Mouse (Mus musculus) frontal cortex, postnatal 10 days (tissue): Measurements from ENCODE around the gene Fam169b.

Experiments
- DNase-seq, 2 experiments: peaks; one replicate each; pipeline ENCODE4 v3.0.0; 2022; ENCODE audit warnings: low spot score in 2 of 2, mixed read lengths in 1 of 2

Gene Fam169b

GRCm38 (mm10) chr7:68318979-68319378 is 45.3 kb downstream of the Fam169b start:
- DNase-seq, result no peak

- DNase-seq, result no peak
Measured at GRCm38 (mm10) chr7:68320078-68320810, 46.6 kb downstream of the Fam169b start.

- DNase-seq, result no peak
Measured at GRCm38 (mm10) chr7:68323051-68323450, 49.4 kb downstream of the Fam169b start.

- no peak for DNase-seq
Measured at GRCm38 (mm10) chr7:68326190-68326722, 52.6 kb downstream of the Fam169b start.

GRCm38 (mm10) chr7:68329000-68329399 is 55.4 kb downstream of the Fam169b start:
- no peak for DNase-seq

GRCm38 (mm10) chr7:68332799-68333198 is 59.2 kb downstream of the Fam169b start:
- DNase-seq, result no peak

GRCm38 (mm10) chr7:68337080-68337781 is 63.6 kb downstream of the Fam169b start:
- no peak for DNase-seq

- DNase-seq, result no peak
Measured at GRCm38 (mm10) chr7:68338680-68339079, 65.0 kb downstream of the Fam169b start.

GRCm38 (mm10) chr7:68344561-68344960 is 70.9 kb downstream of the Fam169b start:
- no peak for DNase-seq

- no peak for DNase-seq
Measured at GRCm38 (mm10) chr7:68345963-68346362, 72.3 kb downstream of the Fam169b start.

- DNase-seq, result no peak
Measured at GRCm38 (mm10) chr7:68355325-68356076, 81.9 kb downstream of the Fam169b start.

GRCm38 (mm10) chr7:68357407-68357806 is 83.8 kb downstream of the Fam169b start:
- peak in 1 of 2 experiments; percentile 42 for DNase-seq

- DNase-seq, result no peak
Measured at GRCm38 (mm10) chr7:68362609-68363008, 89.0 kb downstream of the Fam169b start.

GRCm38 (mm10) chr7:68365711-68366110 is 92.1 kb downstream of the Fam169b start:
- DNase-seq, result no peak

GRCm38 (mm10) chr7:68368948-68369347 is 95.3 kb downstream of the Fam169b start:
- DNase-seq, result no peak

- peak in 1 of 2 experiments; percentile 70 for DNase-seq
Measured at GRCm38 (mm10) chr7:68369694-68370093, 96.1 kb downstream of the Fam169b start.

- peak; percentile 26 to 63 for DNase-seq
Measured at GRCm38 (mm10) chr7:68374109-68374857, 100.6 kb downstream of the Fam169b start.

- no peak for DNase-seq
Measured at GRCm38 (mm10) chr7:68382187-68382586, 108.5 kb downstream of the Fam169b start.

GRCm38 (mm10) chr7:68386767-68387166 is 113.1 kb downstream of the Fam169b start:
- no peak for DNase-seq

GRCm38 (mm10) chr7:68395707-68396333 is 122.2 kb downstream of the Fam169b start:
- DNase-seq, result no peak

- DNase-seq, result no peak
Measured at GRCm38 (mm10) chr7:68400516-68400915, 126.9 kb downstream of the Fam169b start.
